Mouse (Mus musculus) bone marrow, adult 2 months (tissue): ENCODE results near the gene Fbxw13.

ENCODE experiments used
- CTCF ChIP-seq: fragments of 200-500 bp; IDR thresholded peaks from 2 replicates; pipeline ENCODE4 v1.5.1; 2011; ENCODE audit warnings: low read length, control low read depth; ENCODE audit not compliant: control insufficient read depth, insufficient read depth
- POLR2A ChIP-seq: fragments of 200-500 bp; IDR thresholded peaks from 2 replicates; pipeline ENCODE4 v1.6.1; 2011; ENCODE audit warnings: low read depth, mild to moderate bottlenecking, control low read depth, low read length, borderline replicate concordance; ENCODE audit not compliant: control insufficient read depth

- no peak for TF ChIP-seq POLR2A
- TF ChIP-seq CTCF = no peak
These were observed 3.6 kb upstream of the Fbxw13 start for GRCm38 (mm10) chr9:109199353-109199752.
